Mouse (Mus musculus) urinary bladder, postnatal 36 days (tissue): Measurements from ENCODE around the gene Hnrnpf.

Experiments
- DNase-seq, 2 experiments: peaks; one replicate each; pipeline ENCODE4 v3.0.0; 2022; ENCODE audit warnings: low spot score in 2 of 2, mixed read lengths in 1 of 2

Gene Hnrnpf

GRCm38 (mm10) chr6:117920659-117921640 lies 20.8 kb downstream of the Hnrnpf start:
- peak in 1 of 2 experiments; percentile 25 for DNase-seq

GRCm38 (mm10) chr6:117922041-117922440 lies 21.9 kb downstream of the Hnrnpf start:
- DNase-seq: no peak

- DNase-seq: no peak
Measured at GRCm38 (mm10) chr6:117926871-117927491, 26.9 kb downstream of the Hnrnpf start.

GRCm38 (mm10) chr6:117927955-117928354 lies 27.8 kb downstream of the Hnrnpf start:
- DNase-seq: no peak

- no peak for DNase-seq
Measured at GRCm38 (mm10) chr6:117928746-117929145, 28.6 kb downstream of the Hnrnpf start.

- DNase-seq: no peak
Measured at GRCm38 (mm10) chr6:117929945-117930655, 30.0 kb downstream of the Hnrnpf start.

GRCm38 (mm10) chr6:117932325-117933051 lies 32.4 kb downstream of the Hnrnpf start:
- DNase-seq: no peak

GRCm38 (mm10) chr6:117934301-117934700 lies 34.2 kb downstream of the Hnrnpf start:
- no peak for DNase-seq

- no peak for DNase-seq
Measured at GRCm38 (mm10) chr6:117935681-117936612, 35.8 kb downstream of the Hnrnpf start.

GRCm38 (mm10) chr6:117937222-117937932 lies 37.3 kb downstream of the Hnrnpf start, which contains the start of gene Fxyd4:
Gene Fxyd4, minus strand, starts transcription at chr6:117937692.
- DNase-seq: peak in 1 of 2 experiments; percentile 17

- DNase-seq: no peak
Measured at GRCm38 (mm10) chr6:117938951-117939350, 38.8 kb downstream of the Hnrnpf start.

- DNase-seq: no peak
Measured at GRCm38 (mm10) chr6:117942769-117943168, 42.6 kb downstream of the Hnrnpf start.

- no peak for DNase-seq
Measured at GRCm38 (mm10) chr6:117943899-117944298, 43.8 kb downstream of the Hnrnpf start.

- no peak for DNase-seq
Measured at GRCm38 (mm10) chr6:117952330-117952729, 52.2 kb downstream of the Hnrnpf start.

GRCm38 (mm10) chr6:117956161-117956560 lies 56.0 kb downstream of the Hnrnpf start:
- DNase-seq: no peak

GRCm38 (mm10) chr6:117956851-117957501 lies 56.9 kb downstream of the Hnrnpf start:
- no peak for DNase-seq

GRCm38 (mm10) chr6:117963201-117963600 lies 63.1 kb downstream of the Hnrnpf start:
- no peak for DNase-seq

GRCm38 (mm10) chr6:117966729-117967128 lies 66.6 kb downstream of the Hnrnpf start:
- no peak for DNase-seq
